Mouse (Mus musculus) layer of hippocampus, adult 8-10 months (tissue): ENCODE measurements around the gene Tnfrsf11a. TPM values are rescaled to one million over a fixed set of nuclear protein-coding genes. Genes with fewer than 3 reads are reported as not detected.
"Not testable (repeated sequence)": the region's sequence is repeated elsewhere in the genome, so short reads cannot be mapped to it uniquely, and the experiment has no call there.

Experiments used
- DNase-seq, 2 experiments: peaks; one replicate each; pipeline ENCODE4 v3.0.0; 2022; ENCODE audit warnings: low spot score in 2 of 2
- total RNA-seq, 4 experiments: library from RNA; stranded (reverse); gene quantifications; 2 replicates each; pipeline ENCODE4 v1.2.4; 2022

Gene Tnfrsf11a
- total RNA-seq = 1 to 10 TPM; 2.1 to 7.0 (median 4.6) TPM

- peak in 1 of 2 experiments; percentile 19 for DNase-seq
Observed at GRCm38 (mm10) chr1:105780457-105781364, at the start of gene Tnfrsf11a. Gene Tnfrsf11a (plus strand): TSS chr1:105780718.

GRCm38 (mm10) chr1:105735318-105735717, 45.2 kb upstream of the Tnfrsf11a start:
- DNase-seq = no peak

- DNase-seq = no peak
Observed at GRCm38 (mm10) chr1:105738334-105738733, 42.2 kb upstream of the Tnfrsf11a start.

DNA sequence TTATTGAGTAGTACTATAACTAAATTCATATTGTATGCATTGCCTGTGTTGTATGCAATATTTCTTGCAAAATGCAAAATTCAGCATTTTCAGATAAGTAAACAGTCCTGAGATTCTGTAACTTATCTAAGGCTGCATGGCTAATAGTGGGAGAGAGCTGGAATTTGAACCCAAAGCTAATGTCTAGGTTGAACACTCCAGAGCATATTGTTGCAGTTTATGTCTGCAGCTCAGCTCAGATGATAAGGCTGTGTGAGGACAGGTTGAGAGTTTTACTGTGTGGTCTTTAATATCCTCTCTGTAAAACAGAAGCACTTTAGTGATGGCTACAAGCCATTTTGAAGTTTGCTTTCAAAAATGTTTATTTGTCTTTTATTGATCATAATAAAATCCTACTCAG, 41.0 kb upstream of the Tnfrsf11a start:
- DNase-seq = no peak

DNA sequence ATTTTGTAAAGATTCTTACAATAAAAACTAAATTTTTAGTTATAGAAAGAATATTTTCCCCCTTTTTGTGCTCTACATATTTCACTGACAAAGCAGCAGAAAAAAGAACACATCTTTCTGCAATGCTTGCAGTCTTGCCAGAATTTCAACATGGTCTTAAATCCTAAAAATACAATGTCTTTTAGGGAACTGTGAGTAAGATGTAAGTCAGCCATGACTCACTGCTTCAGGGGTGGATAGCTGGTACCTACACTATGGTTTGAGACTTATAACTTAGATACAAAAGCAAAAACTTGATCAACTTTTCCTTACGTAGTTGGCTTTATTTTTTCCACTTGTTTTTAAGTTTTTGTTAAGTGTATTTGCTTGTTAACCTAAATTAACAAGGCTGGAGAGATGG, 38.0 kb upstream of the Tnfrsf11a start:
- DNase-seq = no peak

- DNase-seq = no peak
Observed at GRCm38 (mm10) chr1:105746444-105746843, 34.1 kb upstream of the Tnfrsf11a start.

- DNase-seq = no peak
Observed at GRCm38 (mm10) chr1:105746858-105747596, 33.5 kb upstream of the Tnfrsf11a start.

DNA sequence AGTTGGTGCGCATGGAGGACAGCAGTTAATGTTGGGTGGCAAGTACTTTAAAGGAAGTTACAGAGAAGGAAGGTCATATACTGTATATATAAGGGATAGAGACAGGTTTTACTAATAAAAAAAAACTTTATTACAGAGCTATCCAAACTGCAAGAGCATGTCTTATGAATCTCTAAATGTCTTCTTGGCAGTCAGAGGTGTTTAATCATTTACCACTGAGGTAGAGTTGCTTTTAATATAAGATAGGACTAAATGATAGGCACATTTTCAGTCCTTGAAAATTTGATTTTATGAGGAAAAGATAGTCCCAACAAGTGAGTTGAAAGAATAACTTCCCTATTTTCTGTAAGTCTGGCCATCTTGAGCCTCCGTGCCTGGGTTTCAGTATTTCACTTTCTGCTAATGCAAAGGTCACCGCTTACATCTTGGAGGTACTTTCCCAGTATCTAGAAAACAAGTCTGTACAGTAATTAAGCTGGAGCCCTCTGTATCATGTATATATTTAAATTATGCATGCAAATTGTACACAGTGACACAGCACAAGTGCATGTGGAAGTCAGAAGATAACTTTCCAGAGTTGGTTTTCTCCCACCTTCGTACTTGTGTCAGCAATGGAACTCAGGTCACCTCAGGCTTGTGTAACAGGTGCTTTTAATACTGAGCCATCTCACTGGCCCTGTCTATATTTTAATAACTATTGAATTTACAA, 32.3 kb upstream of the Tnfrsf11a start:
- DNase-seq = no peak

GRCm38 (mm10) chr1:105752196-105752595, 28.3 kb upstream of the Tnfrsf11a start:
- DNase-seq = no peak

DNA sequence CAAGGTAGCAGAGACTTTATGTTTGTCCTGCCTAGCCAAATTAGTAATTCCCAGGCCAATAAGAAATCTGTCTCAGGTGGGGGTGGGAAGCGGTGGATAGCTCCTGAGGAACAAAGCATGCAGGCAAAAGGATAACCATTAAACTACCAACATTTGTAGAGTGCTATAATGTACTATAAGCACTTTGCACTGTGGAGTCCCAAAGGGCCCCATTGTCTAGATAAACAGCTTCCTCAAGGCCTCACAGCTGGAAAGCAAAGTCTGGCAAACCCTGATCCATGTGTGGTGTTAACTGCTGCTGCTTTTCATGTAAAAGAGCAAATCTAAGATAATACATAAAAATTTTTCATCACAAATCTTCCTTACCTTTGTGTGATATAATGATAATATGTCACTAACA, 27.6 kb upstream of the Tnfrsf11a start:
- DNase-seq = no peak

DNA sequence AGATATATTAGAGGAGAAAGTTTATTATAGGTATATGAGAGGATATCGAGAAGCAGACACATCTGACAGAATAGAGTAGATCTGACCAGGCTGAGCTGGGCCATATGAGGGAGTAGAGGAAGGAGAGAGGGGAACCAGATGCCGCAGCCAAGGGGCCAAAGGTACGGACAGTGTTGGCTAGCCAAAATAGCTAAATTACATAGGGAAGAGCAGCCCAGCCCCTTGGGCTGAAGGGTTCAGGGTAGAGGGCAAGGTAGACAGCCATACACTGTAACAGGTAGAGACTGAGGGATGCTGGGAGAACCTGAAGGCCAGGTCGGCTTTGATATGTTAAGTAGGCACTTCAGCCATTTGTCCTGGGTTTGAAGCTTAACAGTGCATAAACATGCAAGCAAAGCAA, 21.7 kb upstream of the Tnfrsf11a start:
- no peak for DNase-seq

DNA sequence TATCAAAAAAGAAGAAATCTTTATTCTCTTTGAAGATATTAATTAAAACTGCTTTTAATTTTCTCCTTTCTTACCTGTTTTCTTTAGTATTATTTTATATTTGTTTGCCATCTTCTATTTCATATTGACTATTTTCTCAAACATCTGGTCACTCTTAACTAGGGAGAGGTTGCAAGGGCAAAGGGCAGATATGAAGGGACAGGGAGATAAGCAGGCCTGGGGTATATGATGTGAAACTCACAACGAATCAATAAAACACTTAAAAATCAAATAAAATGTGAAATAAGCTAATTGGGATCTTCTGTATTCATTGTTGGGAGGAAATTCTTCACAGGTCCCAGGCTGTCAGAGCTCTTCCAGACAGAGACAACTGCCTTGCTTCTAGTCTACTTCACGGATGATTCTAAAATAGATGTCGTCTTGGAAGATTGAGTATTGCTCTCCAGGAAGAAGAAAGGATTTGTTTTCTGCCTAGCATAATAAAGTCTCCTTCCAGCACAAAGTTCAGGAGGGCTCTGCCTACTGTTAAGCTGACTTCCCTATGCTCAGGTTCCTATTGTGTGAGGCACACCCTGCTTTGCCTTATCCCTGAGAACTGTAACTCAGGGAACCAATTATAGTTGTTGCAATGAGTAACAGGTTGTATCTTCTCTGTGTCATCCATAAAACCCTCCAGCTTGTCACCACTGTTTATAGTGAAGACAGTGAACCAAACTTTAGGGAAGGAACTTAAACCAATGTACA, 20.9 kb upstream of the Tnfrsf11a start:
- no peak for DNase-seq

DNA sequence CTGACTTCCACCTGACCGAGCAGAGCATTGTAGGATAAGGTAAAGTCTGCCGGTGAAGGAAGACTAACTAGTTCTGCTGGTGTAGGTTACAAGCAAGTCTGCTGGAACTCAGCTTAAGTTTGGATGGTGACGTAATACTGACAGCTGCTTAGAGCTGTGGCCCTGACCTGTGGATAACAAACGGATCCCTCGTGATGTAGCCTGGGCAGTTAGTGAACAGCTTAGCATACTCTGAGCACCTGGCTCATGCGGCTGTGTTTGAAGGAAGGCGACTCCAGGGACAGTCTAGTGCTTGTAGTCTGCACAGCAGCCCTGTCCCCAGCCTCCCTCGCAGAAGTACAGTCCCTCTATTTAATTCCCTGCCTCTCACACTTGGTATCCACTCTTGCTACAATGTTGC, 14.9 kb upstream of the Tnfrsf11a start:
- DNase-seq = no peak

- not testable (repeated sequence) for DNase-seq
Observed at GRCm38 (mm10) chr1:105766099-105766498, 14.4 kb upstream of the Tnfrsf11a start.

DNA sequence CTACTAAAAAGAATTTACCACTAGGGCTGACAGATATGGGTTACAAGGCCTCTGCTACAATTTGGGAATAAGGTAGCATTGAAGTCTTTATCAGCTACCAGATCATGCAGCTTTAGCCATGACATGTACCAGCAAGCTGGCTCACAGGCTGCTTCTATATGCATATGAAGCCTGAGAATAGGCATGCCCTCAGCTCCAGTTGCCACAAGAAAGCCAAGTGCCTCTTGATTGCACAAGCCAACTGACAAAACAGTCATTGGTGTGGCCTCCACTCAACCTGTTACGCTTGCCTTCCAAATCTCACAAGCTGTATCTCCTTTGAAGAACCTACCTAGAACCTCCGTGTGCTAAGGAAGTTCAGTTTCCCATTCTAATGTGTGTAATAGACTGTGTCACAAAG, 12.1 kb upstream of the Tnfrsf11a start:
- no peak for DNase-seq

- DNase-seq = no peak
Observed at GRCm38 (mm10) chr1:105770685-105771084, 9.8 kb upstream of the Tnfrsf11a start.

GRCm38 (mm10) chr1:105776426-105776825, 4.1 kb upstream of the Tnfrsf11a start:
- no peak for DNase-seq

- no peak for DNase-seq
Observed at GRCm38 (mm10) chr1:105780079-105780456, 450 bp upstream of the Tnfrsf11a start.

- DNase-seq = no peak
Observed at GRCm38 (mm10) chr1:105781391-105782146, 1.1 kb downstream of the Tnfrsf11a start.

GRCm38 (mm10) chr1:105784257-105785016, 3.9 kb downstream of the Tnfrsf11a start:
- no peak for DNase-seq
